Mouse (Mus musculus): ENCODE measurements at regions not wholly inside any gene's neighbourhood (a gene's known extent, or its start where the extent isn't known, plus 50 kb on each side); places are given as distances from the start of the nearest gene placed in this dataset.

DNA sequence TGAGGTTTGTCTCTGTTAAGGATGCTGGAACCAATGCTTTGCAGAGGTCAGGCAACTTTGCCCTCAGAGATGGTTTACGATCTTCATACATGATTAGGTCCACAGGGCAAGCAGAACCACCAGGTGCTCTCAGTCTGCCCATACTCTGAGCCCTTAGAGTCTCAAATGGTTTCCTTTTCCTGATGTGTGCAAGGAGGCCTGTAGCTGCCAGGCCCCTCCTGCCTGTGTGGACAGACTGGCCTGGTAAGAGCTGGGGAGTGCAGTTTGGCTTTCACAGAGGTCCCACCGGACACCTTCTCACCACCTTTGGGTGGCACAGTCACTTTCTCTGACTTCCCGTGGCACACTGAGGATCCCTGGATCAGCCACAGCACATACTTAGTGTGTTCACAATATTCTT lies 186.6 kb upstream of the Spdye4c start:
- TF ChIP-seq CHD2 (IDR thresholded peaks at IDR 0.05; ENCODE audit: low read depth, low read length): no peak
- TF ChIP-seq ZNF384 (IDR thresholded peaks at IDR 0.05; ENCODE audit: low read depth, low read length): no peak
